Mouse (Mus musculus): ENCODE results near the gene Shisa8. TPM values are rescaled to one million over a fixed set of nuclear protein-coding genes. Genes with fewer than 3 reads are reported as not detected.
A peak's percentile ranks its signal among the peaks of the same experiment; 100 is the strongest.

Gene Shisa8
- total RNA-seq, 1 experiment from 2014 or later, result 4.8 TPM

DNA sequence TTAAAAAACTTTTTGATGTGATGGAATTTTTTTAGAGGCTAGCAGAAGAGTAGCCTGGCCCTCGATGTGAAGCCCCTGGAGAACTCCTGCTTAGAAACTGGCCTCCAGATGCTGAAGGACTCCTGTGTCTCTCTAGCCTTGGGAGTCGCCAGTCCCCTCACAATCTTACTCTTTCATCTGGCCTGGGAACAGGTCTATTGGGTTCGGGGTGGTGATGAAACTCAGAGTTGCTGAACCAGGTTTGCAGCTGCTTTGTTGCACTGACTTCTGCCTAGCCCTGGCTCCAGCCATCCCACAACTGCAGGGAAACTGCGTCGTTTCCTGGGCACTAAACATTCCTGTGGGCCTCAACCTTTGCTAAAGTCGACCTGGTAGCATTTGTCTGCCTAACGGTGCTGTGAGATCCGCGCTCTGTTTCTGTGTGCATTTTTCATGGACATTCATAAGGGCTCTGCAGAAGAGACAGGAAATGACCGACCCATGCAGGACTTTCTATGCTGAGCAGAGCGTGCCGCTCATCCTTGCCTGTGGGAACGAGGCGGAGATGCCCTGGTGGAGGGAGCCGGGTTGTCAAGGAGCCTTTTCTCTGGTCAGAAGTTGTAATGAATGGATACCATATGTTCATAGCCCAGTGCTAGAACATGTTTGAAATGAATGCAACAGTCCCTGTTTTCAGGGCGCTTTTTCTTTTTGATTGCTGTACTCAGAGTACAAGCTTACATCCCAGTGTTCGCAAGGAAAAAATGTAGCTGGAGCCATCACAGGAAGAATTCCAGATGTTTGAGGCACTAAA, 54.2 kb downstream of the Shisa8 start:
- ATAC-seq (replicated peaks; ENCODE audit: low read depth, poor library complexity, severe bottlenecking), result no peak

DNA sequence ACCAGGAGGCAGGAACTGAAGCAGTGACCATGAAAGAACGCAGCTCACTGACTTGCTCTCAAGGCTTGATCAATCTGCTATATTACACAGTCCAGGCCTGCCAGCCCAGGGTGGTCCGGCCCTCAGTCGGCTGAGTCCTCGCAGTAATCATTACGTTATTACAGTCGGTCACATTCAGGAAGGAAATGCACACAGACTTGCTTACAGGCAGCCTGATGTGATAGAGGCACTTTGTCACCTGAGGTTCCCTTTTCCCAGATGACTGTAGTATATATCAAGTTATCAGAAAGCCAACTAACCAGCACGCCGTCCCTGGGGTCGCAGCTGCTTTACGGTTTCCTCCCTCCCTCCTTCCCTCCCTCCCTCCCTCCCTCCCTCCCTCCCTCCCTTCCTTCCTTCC, 55.7 kb downstream of the Shisa8 start:
- ATAC-seq (replicated peaks; ENCODE audit: low read depth, poor library complexity, severe bottlenecking), result peak; percentile 75

- no peak for ATAC-seq (replicated peaks; ENCODE audit: low read depth, poor library complexity, severe bottlenecking)
Measured at GRCm38 (mm10) chr15:82156298-82156697, 56.3 kb downstream of the Shisa8 start.

Other genes starting within 250 kb of the Shisa8 start
- not detected in 2 replicates for gene 1700029P11Rik, start 232.3 kb downstream of the Shisa8 start, total RNA-seq (2017)
- gene Xrcc6, start 225.0 kb downstream of the Shisa8 start, total RNA-seq (2017), result 409 and 444 TPM in 2 replicates
- gene Desi1, start 179.0 kb downstream of the Shisa8 start, total RNA-seq (2017), result 12.2 and 13.6 TPM in 2 replicates
- gene Snu13, start 165.2 kb downstream of the Shisa8 start, total RNA-seq (2017), result 197 and 206 TPM in 2 replicates
- not detected in 2 replicates for gene 4930407I10Rik, start 153.7 kb downstream of the Shisa8 start, total RNA-seq (2017)
- not detected in 2 replicates for gene Mei1, start 142.8 kb downstream of the Shisa8 start, total RNA-seq (2017)
- gene Ccdc134, start 84.9 kb downstream of the Shisa8 start, total RNA-seq (2017), result 8.8 and 18.0 TPM in 2 replicates
- 42.8 and 64.3 TPM in 2 replicates for gene Srebf2, start 65.6 kb downstream of the Shisa8 start, total RNA-seq (2017)
- gene Tnfrsf13c, start 11.6 kb upstream of the Shisa8 start, total RNA-seq (2017), result 2.7 and 5.9 TPM in 2 replicates
- gene Cenpm, start 31.9 kb upstream of the Shisa8 start, total RNA-seq (2017), result 19.4 and 30.6 TPM in 2 replicates
- gene 1500009C09Rik, start 39.6 kb upstream of the Shisa8 start, total RNA-seq (2017), result not detected in 2 replicates
- 0.23 and 0.44 TPM in 2 replicates for gene Sept3, start 62.1 kb upstream of the Shisa8 start, total RNA-seq (2017)
- not detected in 2 replicates for gene Wbp2nl, start 86.1 kb upstream of the Shisa8 start, total RNA-seq (2017)
- gene Naga, start 126.1 kb upstream of the Shisa8 start, total RNA-seq (2017), result 19.2 and 32.4 TPM in 2 replicates
- 13.1 and 15.5 TPM in 2 replicates for gene Pheta2, start 126.1 kb upstream of the Shisa8 start, total RNA-seq (2017)
- 43.6 and 67.9 TPM in 2 replicates for gene Smdt1, start 126.1 kb upstream of the Shisa8 start, total RNA-seq (2017)
- gene Ndufa6, start 141.5 kb upstream of the Shisa8 start, total RNA-seq (2017), result 126 and 144 TPM in 2 replicates
- gene Cyp2d22, start 167.4 kb upstream of the Shisa8 start, total RNA-seq (2017), result 0.64 TPM in 1 of 2 replicates, not detected in the other
- not detected in 2 replicates for gene Cyp2d11, start 181.2 kb upstream of the Shisa8 start, total RNA-seq (2017)
- not detected in 2 replicates for gene Cyp2d10, start 194.4 kb upstream of the Shisa8 start, total RNA-seq (2017)
- gene Cyp2d9, start 220.6 kb upstream of the Shisa8 start, total RNA-seq (2017), result not detected in 2 replicates

Measured in common myeloid progenitor, adult 5-6 weeks (primary cell).